Mouse (Mus musculus): ENCODE results near the gene Fxr1. TPM values are rescaled to one million over a fixed set of nuclear protein-coding genes. Genes with fewer than 3 reads are reported as not detected.

The Fxr1 gene
- total and polyA plus RNA-seq, 2 experiments from 2014 or later, result 27.3 to 79.5 TPM

- peak overlapping the region; percentile 81 for H3K4me2 ChIP-seq (ENCODE audit: low read depth)
- H3K9ac ChIP-seq, result peak overlapping the region; percentile 96
- H3K4me1 ChIP-seq (ENCODE audit: insufficient read depth), result peaks cover 8% of the 10 kb centered on the region; the same call in 1 of the 2 replicates
- no peak for TF ChIP-seq CTCF (IDR thresholded peaks at IDR 0.05; ENCODE audit: low read depth)
- DNase-seq (peak; percentile 42), ATAC-seq (peak; percentile 48)
- no peaks in the 10 kb centered on the region for H3K9me3 ChIP-seq (ENCODE audit: low read length)
- peak overlapping the region; percentile 88 for H3K27ac ChIP-seq (ENCODE audit: low read depth, low read length)
- H3K36me3 ChIP-seq (ENCODE audit: insufficient read depth), result no peaks in the 10 kb centered on the region
- no peaks in the 10 kb centered on the region for H3K27me3 ChIP-seq (ENCODE audit: insufficient read depth, low read length)
- WGBS, result 2% methylated on average over 61 of the region's 70 CpGs
- H3K4me3 ChIP-seq (ENCODE audit: low read depth, low read length), result peak overlapping the region; percentile 93
Observed at GRCm38 (mm10) chr3:34020382-34021258, 877 bp downstream of the Fxr1 start.

GRCm38 (mm10) chr3:34021259-34021828 is 1.6 kb downstream of the Fxr1 start:
- Histone ChIP-seq H3K27ac (ENCODE audit: low read depth, low read length) (no peak overlapping the region), H3K9me3 (ENCODE audit: low read length) (no peaks in the 10 kb centered on the region), H3K4me1 (ENCODE audit: insufficient read depth) (peaks cover 8% of the 10 kb centered on the region; the same call in 1 of the 2 replicates), H3K4me2 (ENCODE audit: low read depth) (peak overlapping the region; percentile 81), H3K36me3 (ENCODE audit: insufficient read depth) (no peaks in the 10 kb centered on the region), H3K9ac (0 out of 2 replicates have a peak overlapping the region, but pooled peaks have one; percentile 96), H3K4me3 (ENCODE audit: low read depth, low read length) (peak overlapping the region; percentile 93), H3K27me3 (ENCODE audit: insufficient read depth, low read length) (no peaks in the 10 kb centered on the region)
- DNase-seq, result no peak
- no peak for ATAC-seq
- TF ChIP-seq CTCF (IDR thresholded peaks at IDR 0.05; ENCODE audit: low read depth), result no peak
- WGBS, result 51% methylated on average over 4 of the region's 4 CpGs

- Histone ChIP-seq H3K9me3 (ENCODE audit: low read length) (no peaks in the 10 kb centered on the region), H3K4me1 (ENCODE audit: insufficient read depth) (no peaks in the 10 kb centered on the region), H3K27me3 (ENCODE audit: insufficient read depth, low read length) (no peaks in the 10 kb centered on the region), H3K4me2 (ENCODE audit: low read depth) (no peak overlapping the region), H3K36me3 (ENCODE audit: insufficient read depth) (no peaks in the 10 kb centered on the region), H3K27ac (ENCODE audit: low read depth, low read length) (no peak overlapping the region), H3K9ac (no peak overlapping the region), H3K4me3 (ENCODE audit: low read depth, low read length) (no peak overlapping the region)
- TF ChIP-seq CTCF (IDR thresholded peaks at IDR 0.05; ENCODE audit: low read depth), result no peak
- ATAC-seq, result no peak
- no peak for DNase-seq
Observed at GRCm38 (mm10) chr3:34028935-34029334, 9.2 kb downstream of the Fxr1 start.

- no peak overlapping the region for H3K27ac ChIP-seq (ENCODE audit: low read depth, low read length)
- H3K4me1 ChIP-seq (ENCODE audit: insufficient read depth), result no peaks in the 10 kb centered on the region
- no peak for TF ChIP-seq CTCF (IDR thresholded peaks at IDR 0.05; ENCODE audit: low read depth)
- 91% methylated on average over 3 of the region's 3 CpGs for WGBS
- no peaks in the 10 kb centered on the region for H3K36me3 ChIP-seq (ENCODE audit: insufficient read depth)
- H3K4me3 ChIP-seq (ENCODE audit: low read depth, low read length), result no peak overlapping the region
- H3K9ac ChIP-seq, result no peak overlapping the region
- no peak overlapping the region for H3K4me2 ChIP-seq (ENCODE audit: low read depth)
- DNase-seq (no peak), ATAC-seq (no peak)
- no peaks in the 10 kb centered on the region for H3K27me3 ChIP-seq (ENCODE audit: insufficient read depth, low read length)
- no peaks in the 10 kb centered on the region for H3K9me3 ChIP-seq (ENCODE audit: low read length)
Observed at GRCm38 (mm10) chr3:34030601-34031000, 10.9 kb downstream of the Fxr1 start.

GRCm38 (mm10) chr3:34033720-34034364 is 14.1 kb downstream of the Fxr1 start:
- H3K4me1 ChIP-seq (ENCODE audit: insufficient read depth), result no peaks in the 10 kb centered on the region
- TF ChIP-seq CTCF (IDR thresholded peaks at IDR 0.05; ENCODE audit: low read depth), result no peak
- no peak overlapping the region for H3K4me3 ChIP-seq (ENCODE audit: low read depth, low read length)
- H3K9me3 ChIP-seq (ENCODE audit: low read length), result no peaks in the 10 kb centered on the region
- no peaks in the 10 kb centered on the region for H3K36me3 ChIP-seq (ENCODE audit: insufficient read depth)
- no peak overlapping the region for H3K4me2 ChIP-seq (ENCODE audit: low read depth)
- H3K27ac ChIP-seq (ENCODE audit: low read depth, low read length), result no peak overlapping the region
- DNase-seq, result no peak
- 88% methylated on average over 3 of the region's 3 CpGs for WGBS
- no peak for ATAC-seq
- H3K9ac ChIP-seq, result no peak overlapping the region
- no peaks in the 10 kb centered on the region for H3K27me3 ChIP-seq (ENCODE audit: insufficient read depth, low read length)

- Histone ChIP-seq H3K36me3 (ENCODE audit: insufficient read depth) (no peaks in the 10 kb centered on the region), H3K9ac (no peak overlapping the region), H3K4me3 (ENCODE audit: low read depth, low read length) (no peak overlapping the region), H3K9me3 (ENCODE audit: low read length) (no peaks in the 10 kb centered on the region), H3K27me3 (ENCODE audit: insufficient read depth, low read length) (no peaks in the 10 kb centered on the region), H3K27ac (ENCODE audit: low read depth, low read length) (no peak overlapping the region), H3K4me1 (ENCODE audit: insufficient read depth) (no peaks in the 10 kb centered on the region), H3K4me2 (ENCODE audit: low read depth) (no peak overlapping the region)
- no peak for TF ChIP-seq CTCF (IDR thresholded peaks at IDR 0.05; ENCODE audit: low read depth)
- WGBS, result 88% methylated on average over 1 of the region's 1 CpGs
- ATAC-seq (no peak), DNase-seq (no peak)
Observed at GRCm38 (mm10) chr3:34034803-34035202, 15.1 kb downstream of the Fxr1 start.

GRCm38 (mm10) chr3:34035706-34036105 is 16.0 kb downstream of the Fxr1 start:
- H3K36me3 ChIP-seq (ENCODE audit: insufficient read depth), result no peaks in the 10 kb centered on the region
- no peak for DNase-seq
- no peak overlapping the region for H3K4me3 ChIP-seq (ENCODE audit: low read depth, low read length)
- 80% methylated on average over 3 of the region's 3 CpGs for WGBS
- no peaks in the 10 kb centered on the region for H3K9me3 ChIP-seq (ENCODE audit: low read length)
- H3K4me2 ChIP-seq (ENCODE audit: low read depth), result no peak overlapping the region
- no peak for ATAC-seq
- TF ChIP-seq CTCF (IDR thresholded peaks at IDR 0.05; ENCODE audit: low read depth), result no peak
- H3K27ac ChIP-seq (ENCODE audit: low read depth, low read length), result no peak overlapping the region
- no peaks in the 10 kb centered on the region for H3K27me3 ChIP-seq (ENCODE audit: insufficient read depth, low read length)
- H3K9ac ChIP-seq, result no peak overlapping the region
- no peaks in the 10 kb centered on the region for H3K4me1 ChIP-seq (ENCODE audit: insufficient read depth)
